Mouse (Mus musculus): ENCODE data around the gene Synpo2l. TPM values are rescaled to one million over a fixed set of nuclear protein-coding genes. Genes with fewer than 3 reads are reported as not detected.

The Synpo2l gene
- polyA plus RNA-seq, 1 experiment from 2014 or later = 0.19 TPM

DNA sequence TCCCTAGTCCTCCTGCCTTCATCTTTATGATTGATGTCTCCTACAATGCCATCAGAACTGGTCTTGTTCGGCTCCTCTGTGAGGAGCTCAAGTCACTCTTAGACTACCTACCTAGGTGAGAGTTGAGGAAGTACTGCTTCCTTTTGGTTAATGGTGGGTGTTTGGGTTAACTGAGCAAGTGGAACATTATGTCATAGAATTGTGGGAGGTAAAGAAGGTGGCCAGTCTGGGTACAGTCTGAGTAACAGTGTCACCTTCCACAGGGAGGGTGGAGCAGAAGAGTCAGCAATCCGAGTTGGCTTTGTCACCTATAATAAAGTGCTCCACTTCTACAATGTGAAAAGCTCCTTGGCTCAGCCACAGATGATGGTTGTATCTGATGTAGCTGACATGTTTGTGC, 20.9 kb upstream of the Synpo2l start:
- Histone ChIP-seq H3K9me3 (ENCODE audit: control insufficient read depth, low read length) (no peaks in the 10 kb centered on the region), H3K36me3 (ENCODE audit: control insufficient read depth, insufficient read depth, low read length) (peaks cover 87% of the 10 kb centered on the region), H3K4me3 (ENCODE audit: low read depth, low read length) (no peak overlapping the region), H3K27me3 (ENCODE audit: control insufficient read depth, insufficient read depth, low read length) (no peaks in the 10 kb centered on the region), H3K4me1 (ENCODE audit: control insufficient read depth, insufficient read depth, low read length) (no peaks in the 10 kb centered on the region), H3K27ac (ENCODE audit: low read depth, low read length) (no peak overlapping the region), H3K4me2 (ENCODE audit: low read depth, low read length) (no peak overlapping the region), H3K9ac (replicated peaks; ENCODE audit: low read depth, low read length) (no peak overlapping the region)
- ATAC-seq (ENCODE audit: low read depth) = no peak
- WGBS = 95% methylated on average over 2 of the region's 2 CpGs

- WGBS = 95% methylated on average over 3 of the region's 3 CpGs
- Histone ChIP-seq H3K4me3 (ENCODE audit: low read depth, low read length) (no peak overlapping the region), H3K27ac (ENCODE audit: low read depth, low read length) (no peak overlapping the region), H3K9me3 (ENCODE audit: control insufficient read depth, low read length) (no peaks in the 10 kb centered on the region), H3K4me1 (ENCODE audit: control insufficient read depth, insufficient read depth, low read length) (no peaks in the 10 kb centered on the region), H3K27me3 (ENCODE audit: control insufficient read depth, insufficient read depth, low read length) (no peaks in the 10 kb centered on the region), H3K36me3 (ENCODE audit: control insufficient read depth, insufficient read depth, low read length) (peaks cover 92% of the 10 kb centered on the region), H3K9ac (replicated peaks; ENCODE audit: low read depth, low read length) (no peak overlapping the region), H3K4me2 (ENCODE audit: low read depth, low read length) (no peak overlapping the region)
- no peak for ATAC-seq (ENCODE audit: low read depth)
Measured at GRCm38 (mm10) chr14:20686576-20686975, 18.4 kb upstream of the Synpo2l start.

DNA sequence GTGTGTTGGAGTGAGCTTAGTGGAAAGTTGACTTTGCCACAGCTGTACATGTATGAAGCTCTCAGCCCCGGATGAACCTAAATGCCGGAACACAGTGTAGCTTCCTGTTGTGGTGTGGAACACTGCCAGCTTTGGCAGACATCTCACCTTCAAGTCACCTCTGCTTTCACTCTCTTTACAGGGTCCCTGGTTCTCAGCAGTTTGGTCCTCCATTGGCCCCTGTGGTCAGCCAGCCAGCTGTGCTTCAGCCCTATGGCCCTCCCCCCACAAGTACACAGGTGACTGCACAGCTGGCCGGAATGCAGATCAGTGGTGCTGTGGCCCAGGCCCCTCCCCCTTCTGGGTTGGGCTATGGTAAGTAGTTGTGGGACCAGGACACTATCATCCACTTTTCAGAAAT, 14.3 kb upstream of the Synpo2l start:
- no peaks in the 10 kb centered on the region for H3K4me1 ChIP-seq (ENCODE audit: control insufficient read depth, insufficient read depth, low read length)
- no peak for ATAC-seq (ENCODE audit: low read depth)
- H3K9ac ChIP-seq (replicated peaks; ENCODE audit: low read depth, low read length) = no peak overlapping the region
- no peak overlapping the region for H3K4me2 ChIP-seq (ENCODE audit: low read depth, low read length)
- no peak overlapping the region for H3K27ac ChIP-seq (ENCODE audit: low read depth, low read length)
- H3K27me3 ChIP-seq (ENCODE audit: control insufficient read depth, insufficient read depth, low read length) = no peaks in the 10 kb centered on the region
- no peak overlapping the region for H3K4me3 ChIP-seq (ENCODE audit: low read depth, low read length)
- 88% methylated on average over 3 of the region's 3 CpGs for WGBS
- H3K9me3 ChIP-seq (ENCODE audit: control insufficient read depth, low read length) = no peaks in the 10 kb centered on the region
- H3K36me3 ChIP-seq (ENCODE audit: control insufficient read depth, insufficient read depth, low read length) = peaks cover 87% of the 10 kb centered on the region

DNA sequence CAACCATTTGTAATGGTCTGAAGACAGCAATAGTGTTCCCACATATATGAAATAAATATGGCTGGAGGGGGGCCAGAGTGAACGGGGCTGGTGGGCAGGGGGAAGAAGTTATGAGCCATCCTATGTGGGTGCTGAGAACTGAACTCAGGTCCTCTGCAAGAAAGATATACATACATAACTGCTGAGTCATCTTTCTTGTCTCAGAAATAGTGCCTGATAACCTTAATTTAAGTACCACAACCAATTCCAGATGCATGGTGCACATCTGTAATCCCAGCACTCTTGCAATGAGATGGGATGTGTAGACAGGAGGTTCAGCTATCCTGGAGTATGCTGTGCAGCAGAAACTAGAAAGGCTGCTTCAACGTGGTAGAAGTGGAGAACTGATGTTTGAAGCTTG, 13.6 kb upstream of the Synpo2l start:
- H3K9ac ChIP-seq (replicated peaks; ENCODE audit: low read depth, low read length) = no peak overlapping the region
- no peak for ATAC-seq (ENCODE audit: low read depth)
- no peaks in the 10 kb centered on the region for H3K9me3 ChIP-seq (ENCODE audit: control insufficient read depth, low read length)
- no peak overlapping the region for H3K4me3 ChIP-seq (ENCODE audit: low read depth, low read length)
- no peaks in the 10 kb centered on the region for H3K4me1 ChIP-seq (ENCODE audit: control insufficient read depth, insufficient read depth, low read length)
- H3K4me2 ChIP-seq (ENCODE audit: low read depth, low read length) = no peak overlapping the region
- peaks cover 85% of the 10 kb centered on the region for H3K36me3 ChIP-seq (ENCODE audit: control insufficient read depth, insufficient read depth, low read length)
- H3K27me3 ChIP-seq (ENCODE audit: control insufficient read depth, insufficient read depth, low read length) = no peaks in the 10 kb centered on the region
- H3K27ac ChIP-seq (ENCODE audit: low read depth, low read length) = no peak overlapping the region
- 91% methylated on average over 2 of the region's 2 CpGs for WGBS

GRCm38 (mm10) chr14:20677906-20678305, 9.8 kb upstream of the Synpo2l start:
- H3K9me3 ChIP-seq (ENCODE audit: control insufficient read depth, low read length) = no peaks in the 10 kb centered on the region
- H3K4me3 ChIP-seq (ENCODE audit: low read depth, low read length) = no peak overlapping the region
- no peak overlapping the region for H3K9ac ChIP-seq (replicated peaks; ENCODE audit: low read depth, low read length)
- H3K36me3 ChIP-seq (ENCODE audit: control insufficient read depth, insufficient read depth, low read length) = peaks cover 50% of the 10 kb centered on the region
- H3K27me3 ChIP-seq (ENCODE audit: control insufficient read depth, insufficient read depth, low read length) = no peaks in the 10 kb centered on the region
- no peak overlapping the region for H3K4me2 ChIP-seq (ENCODE audit: low read depth, low read length)
- no peak for ATAC-seq (ENCODE audit: low read depth)
- WGBS = 94% methylated on average over 4 of the region's 4 CpGs
- H3K4me1 ChIP-seq (ENCODE audit: control insufficient read depth, insufficient read depth, low read length) = peaks cover 11% of the 10 kb centered on the region; the same call in 1 of the 2 replicates
- no peak overlapping the region for H3K27ac ChIP-seq (ENCODE audit: low read depth, low read length)

- peak within 1 kb of the TSS; percentile 87 for H3K9ac ChIP-seq (replicated peaks; ENCODE audit: low read depth, low read length)
- no peaks in the 10 kb centered on the region for H3K9me3 ChIP-seq (ENCODE audit: control insufficient read depth, low read length)
- peak; percentile 96 for ATAC-seq (ENCODE audit: low read depth)
- H3K4me3 ChIP-seq (ENCODE audit: low read depth, low read length) = peak within 1 kb of the TSS; percentile 78
- peak within 1 kb of the TSS; percentile 76 for H3K27ac ChIP-seq (ENCODE audit: low read depth, low read length)
- H3K27me3 ChIP-seq (ENCODE audit: control insufficient read depth, insufficient read depth, low read length) = no peaks in the 10 kb centered on the region
- H3K4me1 ChIP-seq (ENCODE audit: control insufficient read depth, insufficient read depth, low read length) = peaks cover 11% of the 10 kb centered on the region; the same call in 1 of the 2 replicates
- peaks cover 22% of the 10 kb centered on the region; the same call in 1 of the 2 replicates for H3K36me3 ChIP-seq (ENCODE audit: control insufficient read depth, insufficient read depth, low read length)
- WGBS = under 1% methylated on average over 43 of the region's 43 CpGs
- H3K4me2 ChIP-seq (ENCODE audit: low read depth, low read length) = peak within 1 kb of the TSS; percentile 64
Measured at GRCm38 (mm10) chr14:20674064-20674833, 6.1 kb upstream of the Synpo2l start, which contains the start of gene Sec24c. Sec24c (plus strand) TSS chr14:20674308.

DNA sequence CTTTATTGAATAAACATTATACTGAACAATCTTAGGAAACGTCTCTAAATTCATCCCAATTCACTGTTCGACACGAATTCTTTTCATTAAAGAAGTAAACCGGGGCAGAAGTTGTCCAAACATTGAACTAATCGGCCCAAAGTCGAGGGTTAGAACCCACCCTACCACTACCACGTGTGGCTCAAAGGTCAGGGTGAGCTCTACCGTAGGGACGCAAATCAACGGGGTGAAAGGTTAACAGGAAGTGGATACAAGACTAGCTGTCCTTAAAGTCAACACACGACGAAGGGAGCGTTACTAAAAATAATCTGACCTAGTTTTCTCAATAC, 5.5 kb upstream of the Synpo2l start:
- Histone ChIP-seq H3K9me3 (ENCODE audit: control insufficient read depth, low read length) (no peaks in the 10 kb centered on the region), H3K36me3 (ENCODE audit: control insufficient read depth, insufficient read depth, low read length) (peaks cover 18% of the 10 kb centered on the region; the same call in 1 of the 2 replicates), H3K27me3 (ENCODE audit: control insufficient read depth, insufficient read depth, low read length) (no peaks in the 10 kb centered on the region), H3K4me1 (ENCODE audit: control insufficient read depth, insufficient read depth, low read length) (peaks cover 11% of the 10 kb centered on the region; the same call in 1 of the 2 replicates), H3K9ac (replicated peaks; ENCODE audit: low read depth, low read length) (no peak overlapping the region), H3K4me2 (ENCODE audit: low read depth, low read length) (peak overlapping the region; percentile 64), H3K27ac (ENCODE audit: low read depth, low read length) (peak overlapping the region; percentile 76; the same call in 1 of the 2 replicates), H3K4me3 (ENCODE audit: low read depth, low read length) (peak overlapping the region; percentile 78)
- 13% methylated on average over 13 of the region's 13 CpGs for WGBS
- peak; percentile 86 for ATAC-seq (ENCODE audit: low read depth)

GRCm38 (mm10) chr14:20672990-20673389, 4.8 kb upstream of the Synpo2l start:
- H3K4me2 ChIP-seq (ENCODE audit: low read depth, low read length) = no peak overlapping the region

GRCm38 (mm10) chr14:20667469-20667868, 685 bp downstream of the Synpo2l start:
- H3K27ac ChIP-seq (ENCODE audit: low read depth, low read length) = no peak overlapping the region
- WGBS = 76% methylated on average over 1 of the region's 1 CpGs
- no peak overlapping the region for H3K4me2 ChIP-seq (ENCODE audit: low read depth, low read length)
- 0 out of 2 replicates have a peak, but pooled peaks cover 2% of the 10 kb centered on the region for H3K27me3 ChIP-seq (ENCODE audit: control insufficient read depth, insufficient read depth, low read length)
- no peaks in the 10 kb centered on the region for H3K9me3 ChIP-seq (ENCODE audit: control insufficient read depth, low read length)
- no peak for ATAC-seq (ENCODE audit: low read depth)
- no peak overlapping the region for H3K4me3 ChIP-seq (ENCODE audit: low read depth, low read length)
- no peaks in the 10 kb centered on the region for H3K4me1 ChIP-seq (ENCODE audit: control insufficient read depth, insufficient read depth, low read length)
- no peaks in the 10 kb centered on the region for H3K36me3 ChIP-seq (ENCODE audit: control insufficient read depth, insufficient read depth, low read length)
- H3K9ac ChIP-seq (replicated peaks; ENCODE audit: low read depth, low read length) = no peak overlapping the region

More at GRCm38 (mm10) chr14:20672990-20673389, 4.8 kb upstream of the Synpo2l start:
- Histone ChIP-seq H3K36me3 (ENCODE audit: control insufficient read depth, insufficient read depth, low read length) (peaks cover 11% of the 10 kb centered on the region; the same call in 1 of the 2 replicates), H3K4me3 (ENCODE audit: low read depth, low read length) (peak overlapping the region; percentile 78; the same call in 1 of the 2 replicates), H3K27ac (ENCODE audit: low read depth, low read length) (no peak overlapping the region), H3K9me3 (ENCODE audit: control insufficient read depth, low read length) (no peaks in the 10 kb centered on the region), H3K9ac (replicated peaks; ENCODE audit: low read depth, low read length) (no peak overlapping the region), H3K27me3 (ENCODE audit: control insufficient read depth, insufficient read depth, low read length) (no peaks in the 10 kb centered on the region), H3K4me1 (ENCODE audit: control insufficient read depth, insufficient read depth, low read length) (peaks cover 11% of the 10 kb centered on the region; the same call in 1 of the 2 replicates)
- no peak for ATAC-seq (ENCODE audit: low read depth)
- 92% methylated on average over 2 of the region's 2 CpGs for WGBS

Measured in neural tube, embryonic 14.5 days (tissue).